Mouse (Mus musculus): Measurements from ENCODE around the gene Olfr457. TPM values are rescaled to one million over a fixed set of nuclear protein-coding genes. Genes with fewer than 3 reads are reported as not detected.

Gene Olfr457
- polyA plus RNA-seq, 1 experiment from 2014 or later = not detected

GRCm38 (mm10) chr6:42435490-42435889 is 40.6 kb downstream of the Olfr457 start:
- 68% methylated on average over 2 of the region's 2 CpGs for WGBS
- Histone ChIP-seq H3K9ac (no peak overlapping the region), H3K36me3 (no peaks in the 10 kb centered on the region), H3K27me3 (no peaks in the 10 kb centered on the region), H3K4me2 (no peak overlapping the region), H3K4me1 (no peaks in the 10 kb centered on the region), H3K27ac (no peak overlapping the region), H3K4me3 (no peak overlapping the region), H3K9me3 (no peaks in the 10 kb centered on the region)
- ATAC-seq (ENCODE audit: insufficient number of reproducible peaks, insufficient read depth, low FRiP score, low TSS enrichment, low read depth) = no peak

GRCm38 (mm10) chr6:42434446-42434845 is 41.7 kb downstream of the Olfr457 start, which contains the start of gene Tas2r126:
Gene Tas2r126 (plus strand): TSS chr6:42434535.
- no peak for ATAC-seq (ENCODE audit: insufficient number of reproducible peaks, insufficient read depth, low FRiP score, low TSS enrichment, low read depth)
- 88% methylated on average over 6 of the region's 6 CpGs for WGBS
- Histone ChIP-seq H3K4me1 (no peaks in the 10 kb centered on the region), H3K9ac (no peak within 1 kb of the TSS), H3K4me3 (no peak within 1 kb of the TSS), H3K4me2 (no peak within 1 kb of the TSS), H3K27ac (no peak within 1 kb of the TSS), H3K27me3 (no peaks in the 10 kb centered on the region), H3K36me3 (no peaks in the 10 kb centered on the region), H3K9me3 (no peaks in the 10 kb centered on the region)

- 64% methylated on average over 2 of the region's 2 CpGs for WGBS
- Histone ChIP-seq H3K4me2 (no peak overlapping the region), H3K4me1 (no peaks in the 10 kb centered on the region), H3K9me3 (no peaks in the 10 kb centered on the region), H3K27me3 (no peaks in the 10 kb centered on the region), H3K27ac (no peak overlapping the region), H3K36me3 (no peaks in the 10 kb centered on the region), H3K4me3 (no peak overlapping the region), H3K9ac (no peak overlapping the region)
- ATAC-seq (ENCODE audit: insufficient number of reproducible peaks, insufficient read depth, low FRiP score, low TSS enrichment, low read depth) = no peak
These were observed 42.6 kb downstream of the Olfr457 start for GRCm38 (mm10) chr6:42433554-42433953.

- no peak overlapping the region for H3K4me3 ChIP-seq
- no peak overlapping the region for H3K4me2 ChIP-seq
- no peak for ATAC-seq (ENCODE audit: insufficient number of reproducible peaks, insufficient read depth, low FRiP score, low TSS enrichment, low read depth)
- WGBS = 79% methylated on average over 4 of the region's 4 CpGs
- H3K27me3 ChIP-seq = no peaks in the 10 kb centered on the region
- H3K9me3 ChIP-seq = no peaks in the 10 kb centered on the region
- H3K9ac ChIP-seq = no peak overlapping the region
- no peaks in the 10 kb centered on the region for H3K4me1 ChIP-seq
- H3K27ac ChIP-seq = no peak overlapping the region
- H3K36me3 ChIP-seq = no peaks in the 10 kb centered on the region
These were observed 49.8 kb downstream of the Olfr457 start for GRCm38 (mm10) chr6:42426337-42426736.

GRCm38 (mm10) chr6:42424472-42424871 is 51.7 kb downstream of the Olfr457 start:
- no peaks in the 10 kb centered on the region for H3K36me3 ChIP-seq
- H3K4me3 ChIP-seq = no peak overlapping the region
- no peak overlapping the region for H3K4me2 ChIP-seq
- no peak overlapping the region for H3K27ac ChIP-seq
- H3K9me3 ChIP-seq = no peaks in the 10 kb centered on the region
- H3K9ac ChIP-seq = no peak overlapping the region
- H3K27me3 ChIP-seq = no peaks in the 10 kb centered on the region
- WGBS = 90% methylated on average over 3 of the region's 3 CpGs
- no peak for ATAC-seq (ENCODE audit: insufficient number of reproducible peaks, insufficient read depth, low FRiP score, low TSS enrichment, low read depth)
- H3K4me1 ChIP-seq = no peaks in the 10 kb centered on the region

- Histone ChIP-seq H3K27ac (no peak overlapping the region), H3K4me2 (no peak overlapping the region), H3K9ac (no peak overlapping the region), H3K36me3 (no peaks in the 10 kb centered on the region), H3K9me3 (no peaks in the 10 kb centered on the region), H3K4me1 (no peaks in the 10 kb centered on the region), H3K27me3 (no peaks in the 10 kb centered on the region), H3K4me3 (no peak overlapping the region)
- 70% methylated on average over 2 of the region's 2 CpGs for WGBS
- no peak for ATAC-seq (ENCODE audit: insufficient number of reproducible peaks, insufficient read depth, low FRiP score, low TSS enrichment, low read depth)
These were observed 54.7 kb downstream of the Olfr457 start for GRCm38 (mm10) chr6:42421439-42421838.

GRCm38 (mm10) chr6:42419443-42419842 is 56.7 kb downstream of the Olfr457 start:
- 87% methylated on average over 2 of the region's 2 CpGs for WGBS
- Histone ChIP-seq H3K4me3 (no peak overlapping the region), H3K36me3 (no peaks in the 10 kb centered on the region), H3K9me3 (no peaks in the 10 kb centered on the region), H3K27ac (no peak overlapping the region), H3K9ac (no peak overlapping the region), H3K4me1 (no peaks in the 10 kb centered on the region), H3K4me2 (no peak overlapping the region), H3K27me3 (no peaks in the 10 kb centered on the region)
- ATAC-seq (ENCODE audit: insufficient number of reproducible peaks, insufficient read depth, low FRiP score, low TSS enrichment, low read depth) = no peak

Other genes starting within 250 kb of the Olfr457 start
- gene Gstk1, start 230.4 kb downstream of the Olfr457 start, polyA plus RNA-seq (2015; fragmentation: Nextera tagmentation; extraction: Ambion mirVana) = 26.5 and 30.2 TPM in 2 replicates
- 0.96 and 1.7 TPM in 2 replicates for gene Tmem139, start 214.4 kb downstream of the Olfr457 start, polyA plus RNA-seq (2015; fragmentation: Nextera tagmentation; extraction: Ambion mirVana)
- gene Casp2, start 211.3 kb downstream of the Olfr457 start, polyA plus RNA-seq (2015; fragmentation: Nextera tagmentation; extraction: Ambion mirVana) = 59.5 and 69.9 TPM in 2 replicates
- gene Clcn1, start 189.7 kb downstream of the Olfr457 start, polyA plus RNA-seq (2015; fragmentation: Nextera tagmentation; extraction: Ambion mirVana) = 0.13 and 0.45 TPM in 2 replicates
- gene Fam131b, start 151.7 kb downstream of the Olfr457 start, polyA plus RNA-seq (2015; fragmentation: Nextera tagmentation; extraction: Ambion mirVana) = 0.36 and 0.60 TPM in 2 replicates
- 77.2 and 81.0 TPM in 2 replicates for gene Zyx, start 126.7 kb downstream of the Olfr457 start, polyA plus RNA-seq (2015; fragmentation: Nextera tagmentation; extraction: Ambion mirVana)
- gene Epha1, start 103.1 kb downstream of the Olfr457 start, polyA plus RNA-seq (2015; fragmentation: Nextera tagmentation; extraction: Ambion mirVana) = 10.5 and 10.8 TPM in 2 replicates
- gene Tas2r143, start 76.1 kb downstream of the Olfr457 start, polyA plus RNA-seq (2015; fragmentation: Nextera tagmentation; extraction: Ambion mirVana) = not detected in 2 replicates
- not detected in 2 replicates for gene Tas2r135, start 70.9 kb downstream of the Olfr457 start, polyA plus RNA-seq (2015; fragmentation: Nextera tagmentation; extraction: Ambion mirVana)
- not detected in 2 replicates for gene Tas2r126, start 41.8 kb downstream of the Olfr457 start, polyA plus RNA-seq (2015; fragmentation: Nextera tagmentation; extraction: Ambion mirVana)
- not detected in 2 replicates for gene Olfr458, start 11.1 kb downstream of the Olfr457 start, polyA plus RNA-seq (2015; fragmentation: Nextera tagmentation; extraction: Ambion mirVana)
- not detected in 2 replicates for gene Olfr456, start 10.9 kb upstream of the Olfr457 start, polyA plus RNA-seq (2015; fragmentation: Nextera tagmentation; extraction: Ambion mirVana)
- gene Olfr455, start 71.3 kb upstream of the Olfr457 start, polyA plus RNA-seq (2015; fragmentation: Nextera tagmentation; extraction: Ambion mirVana) = not detected in 2 replicates
- gene Tcaf3, start 121.4 kb upstream of the Olfr457 start, polyA plus RNA-seq (2015; fragmentation: Nextera tagmentation; extraction: Ambion mirVana) = not detected in 2 replicates
- 4.3 and 5.3 TPM in 2 replicates for gene Tcaf2, start 168.9 kb upstream of the Olfr457 start, polyA plus RNA-seq (2015; fragmentation: Nextera tagmentation; extraction: Ambion mirVana)
- 75.6 and 81.9 TPM in 2 replicates for gene Tcaf1, start 233.8 kb upstream of the Olfr457 start, polyA plus RNA-seq (2015; fragmentation: Nextera tagmentation; extraction: Ambion mirVana)

Data from embryonic facial prominence, embryonic 13.5 days (tissue).